Mouse (Mus musculus) spleen, adult 2 months (tissue): ENCODE measurements around the gene Gm44790. TPM values are rescaled to one million over a fixed set of nuclear protein-coding genes. Genes with fewer than 3 reads are reported as not detected.

ENCODE experiments used
- DNase-seq, 2 experiments: peaks; one replicate each; pipeline versions ENCODE4 v3.0.0 to v3.0.0-alpha.2; 2012 to 2021; ENCODE audit warnings: low spot score in 2 of 2, low read depth in 1 of 2
- H3K27ac ChIP-seq: fragments of 200-500 bp; 2 replicates; pipeline ENCODE4 v1.5.1; 2012; ENCODE audit warnings: low read length, inconsistent platforms; ENCODE audit not compliant: insufficient read depth
- H3K27me3 ChIP-seq: fragments of 200-500 bp; 2 replicates; pipeline ENCODE4 v1.6.1; 2012; ENCODE audit warnings: mild to moderate bottlenecking, moderate library complexity, low read length, inconsistent platforms; ENCODE audit not compliant: control insufficient read depth, insufficient read depth
- H3K36me3 ChIP-seq: fragments of 200-500 bp; 2 replicates; pipeline ENCODE4 v1.6.1; 2012; ENCODE audit warnings: mild to moderate bottlenecking, low read length, inconsistent platforms; ENCODE audit not compliant: control insufficient read depth, insufficient read depth
- H3K4me1 ChIP-seq: fragments of 200-500 bp; 2 replicates; pipeline ENCODE4 v1.6.1; 2011; ENCODE audit warnings: inconsistent platforms; ENCODE audit not compliant: control insufficient read depth, insufficient read depth, insufficient read length
- H3K4me3 ChIP-seq: fragments of 200-500 bp; 2 replicates; pipeline ENCODE4 v1.5.1; 2011; ENCODE audit warnings: mild to moderate bottlenecking, inconsistent platforms; ENCODE audit not compliant: insufficient read depth, insufficient read length; ENCODE audit errors: extremely low read depth
- CTCF ChIP-seq: fragments of 200-500 bp; IDR thresholded peaks from 2 replicates; pipeline ENCODE4 v1.5.1; 2011; ENCODE audit warnings: mild to moderate bottlenecking, inconsistent platforms; ENCODE audit not compliant: insufficient read depth, insufficient read length, insufficient replicate concordance; ENCODE audit errors: extremely low read depth
- POLR2A ChIP-seq: fragments of 200-500 bp; IDR thresholded peaks from 2 replicates; pipeline ENCODE4 v1.6.1; 2011; ENCODE audit warnings: low read depth, low read length, inconsistent platforms
- WGBS: fragments of 180-500 bp; shearing (Covaris S2); methylation state at CpG from one replicate; pipeline ENCODE4 v1.1.7; 2018; 5-methylcytosine and 5-hydroxymethylcytosine counted together
- polyA plus RNA-seq: library from polyadenylated mRNA; depleted of rRNA; stranded (reverse); fragments of >200 nt; gene quantifications from 2 replicates; pipeline ENCODE4 v1.2.3, GENCODE M21; 2012; rRNA removed

Gene Gm44790
- polyA plus RNA-seq, 1 experiment, result 8.5 TPM

- Histone ChIP-seq H3K27ac (peak overlapping the region; percentile 51), H3K4me3 (no peak overlapping the region), H3K27me3 (no peaks in the 10 kb centered on the region), H3K4me1 (peaks cover 12% of the 10 kb centered on the region; the same call in 1 of the 2 replicates), H3K36me3 (no peaks in the 10 kb centered on the region)
- DNase-seq, result peak; percentile 14 to 25
- 18% methylated on average over 13 of the region's 13 CpGs for WGBS
- TF ChIP-seq POLR2A (no peak), CTCF (no peak)
Observed at GRCm38 (mm10) chr6:86493469-86494263, 67.2 kb downstream of the Gm44790 start.

DNA sequence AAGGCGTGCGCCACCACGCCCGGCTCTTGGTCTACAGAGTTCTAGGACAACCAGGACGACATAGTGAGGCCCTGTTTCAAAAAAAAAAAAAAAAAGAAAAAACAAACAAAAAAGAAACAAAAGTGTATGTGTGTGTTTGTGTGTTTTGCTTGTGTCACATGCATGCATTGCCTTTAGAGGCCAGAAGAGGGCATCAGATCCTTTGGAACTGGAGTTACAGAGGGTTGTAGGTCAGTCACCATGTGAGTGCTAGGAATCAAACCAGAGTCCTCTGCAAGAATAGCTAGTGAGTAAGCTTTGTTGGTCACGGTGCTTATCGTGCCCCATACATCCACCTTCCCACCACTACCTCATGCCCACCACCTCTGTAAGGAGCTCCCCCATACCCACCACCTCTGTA, 68.3 kb downstream of the Gm44790 start:
- Histone ChIP-seq H3K27me3 (no peaks in the 10 kb centered on the region), H3K4me3 (no peak overlapping the region), H3K27ac (no peak overlapping the region), H3K4me1 (peaks cover 12% of the 10 kb centered on the region; the same call in 1 of the 2 replicates), H3K36me3 (no peaks in the 10 kb centered on the region)
- 95% methylated on average over 7 of the region's 7 CpGs for WGBS
- TF ChIP-seq POLR2A (no peak), CTCF (no peak)
- DNase-seq, result no peak

Other genes with a start within 250 kb of the Gm44790 start
- 0.45 and 0.49 TPM in 2 replicates for gene Tgfa, start 231.4 kb upstream of the Gm44790 start, polyA plus RNA-seq
- 8.9 and 9.7 TPM in 2 replicates for gene Fam136a, start 61.0 kb upstream of the Gm44790 start, polyA plus RNA-seq
- gene Snrpg, start 55.4 kb upstream of the Gm44790 start, polyA plus RNA-seq, result 31.8 and 60.7 TPM in 2 replicates
- 10.3 and 10.5 TPM in 2 replicates for gene Pcyox1, start 29.5 kb upstream of the Gm44790 start, polyA plus RNA-seq
- gene Tia1, start 22.4 kb upstream of the Gm44790 start, polyA plus RNA-seq, result 15.4 and 15.9 TPM in 2 replicates
- gene C87436, start 11.7 kb downstream of the Gm44790 start, polyA plus RNA-seq, result 9.5 and 9.7 TPM in 2 replicates
- 166 and 200 TPM in 2 replicates for gene Pcbp1, start 99.7 kb downstream of the Gm44790 start, polyA plus RNA-seq
- gene Asprv1, start 201.5 kb downstream of the Gm44790 start, polyA plus RNA-seq, result 2.5 and 3.2 TPM in 2 replicates
- gene Mxd1, start 242.5 kb downstream of the Gm44790 start, polyA plus RNA-seq, result 21.6 and 24.0 TPM in 2 replicates